Mouse (Mus musculus): ENCODE results near the gene Procr.

DNA sequence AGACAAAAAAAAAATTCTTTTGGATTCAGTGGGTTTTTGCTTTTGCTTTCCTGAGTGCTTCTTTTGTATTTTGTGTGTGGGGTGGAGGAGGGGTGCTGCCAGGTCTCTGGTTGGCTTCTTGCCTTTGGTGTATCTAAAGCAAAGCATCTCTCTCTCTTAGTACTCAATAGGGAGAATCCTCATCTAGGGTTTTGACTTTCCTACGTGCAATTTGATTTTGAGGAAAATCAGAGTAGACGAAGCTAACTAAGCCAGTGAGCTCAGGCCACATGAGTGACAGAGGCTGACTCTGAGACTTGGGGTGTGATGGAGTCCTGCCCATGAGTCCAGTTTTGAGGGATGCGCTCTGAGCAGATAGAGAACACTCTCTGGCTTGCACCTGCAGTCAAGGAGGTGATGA, 28.6 kb downstream of the Procr start:
- TF ChIP-seq GATA1 (IDR thresholded peaks at IDR 0.05; ENCODE audit: low read length) (no peak), TAL1 (IDR thresholded peaks at IDR 0.05; ENCODE audit: low read length) (no peak)
